Mouse (Mus musculus) cerebellum, adult 2 months (tissue): ENCODE results near the gene Glyr1.

Source experiments
- CTCF ChIP-seq: fragments of 200-500 bp; IDR thresholded peaks from 2 replicates; pipeline ENCODE4 v1.5.1; 2011; ENCODE audit warnings: low read depth, mild to moderate bottlenecking, control low read depth, low read length, moderate library complexity, borderline replicate concordance; ENCODE audit not compliant: insufficient read depth
- POLR2A ChIP-seq: fragments of 200-500 bp; IDR thresholded peaks from 2 replicates; pipeline ENCODE4 v1.6.1; 2011; ENCODE audit warnings: low read length, control low read depth, borderline replicate concordance; ENCODE audit not compliant: insufficient read depth

GRCm38 (mm10) chr16:5045322-5045721 lies 4.3 kb downstream of the Glyr1 start:
- TF ChIP-seq CTCF (no peak), POLR2A (no peak)
